Mouse (Mus musculus) adipocyte (in vitro differentiated cells): Measurements from ENCODE around the gene Tmem132c.

ENCODE experiments used
- DNase-seq: peaks from one replicate; pipeline ENCODE4 v3.0.0-alpha.2; 2016; ENCODE audit warnings: low spot score

The Tmem132c gene

DNA sequence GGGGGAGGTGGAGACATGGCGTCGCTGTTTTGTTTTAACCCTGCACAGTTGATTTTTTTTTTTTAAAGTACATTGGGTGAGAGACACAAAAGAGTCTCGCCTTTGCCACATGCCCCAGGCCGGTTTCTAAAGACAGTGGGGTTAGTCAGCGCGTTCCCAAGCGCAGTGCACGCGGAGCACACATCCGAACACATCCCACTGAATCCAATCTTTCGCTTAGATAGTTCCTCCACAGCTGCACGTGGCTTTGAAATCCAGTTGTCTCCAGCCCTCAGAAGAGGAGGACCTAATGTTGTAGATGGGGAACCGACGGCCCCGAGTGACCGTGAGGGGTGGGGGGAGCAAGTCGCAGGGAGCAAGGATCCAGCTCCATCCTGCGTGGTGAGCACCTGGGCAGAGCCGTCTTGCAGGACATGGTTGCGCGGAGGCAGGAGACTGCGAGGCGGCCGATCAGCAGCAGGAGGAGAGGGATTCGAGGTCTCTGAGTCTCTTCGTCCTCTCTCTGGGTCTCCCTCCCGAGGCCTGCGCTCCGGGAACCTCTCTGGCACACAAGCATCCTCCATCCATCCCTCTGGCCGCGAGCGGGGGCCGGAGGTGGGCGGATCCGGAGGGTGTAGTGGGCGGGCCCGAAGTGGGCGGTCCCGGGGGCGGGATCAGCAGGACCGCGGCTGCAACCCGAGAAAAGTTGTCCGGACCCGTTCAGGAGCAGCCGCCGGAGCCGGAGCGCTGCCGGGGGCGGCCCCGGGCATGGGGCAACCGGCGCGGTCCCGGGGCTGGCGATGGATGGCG is at the start of gene Tmem132c:
Gene Tmem132c, plus strand, starts transcription at position 673 of the 789 bp plus-strand sequence.
- DNase-seq: no peak

DNA sequence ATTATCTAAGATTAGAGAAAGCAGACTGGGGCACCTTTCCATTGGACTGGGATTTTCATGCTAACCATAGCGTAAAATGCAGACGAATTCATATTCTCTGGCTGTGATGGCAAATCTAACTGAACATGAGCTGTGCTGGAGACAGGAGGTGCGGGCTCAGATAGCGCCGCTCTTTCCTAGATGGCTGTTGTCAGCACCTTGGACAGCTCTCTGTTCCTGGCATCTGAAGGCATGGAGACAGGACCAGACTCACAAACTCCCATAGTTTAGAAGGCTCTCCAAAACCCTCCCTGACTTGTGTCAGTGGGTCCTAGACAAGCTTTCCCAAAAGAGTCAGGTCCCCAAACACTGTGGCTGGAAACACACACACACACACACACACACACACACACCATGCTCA is 49.7 kb upstream of the Tmem132c start:
- no peak for DNase-seq

DNA sequence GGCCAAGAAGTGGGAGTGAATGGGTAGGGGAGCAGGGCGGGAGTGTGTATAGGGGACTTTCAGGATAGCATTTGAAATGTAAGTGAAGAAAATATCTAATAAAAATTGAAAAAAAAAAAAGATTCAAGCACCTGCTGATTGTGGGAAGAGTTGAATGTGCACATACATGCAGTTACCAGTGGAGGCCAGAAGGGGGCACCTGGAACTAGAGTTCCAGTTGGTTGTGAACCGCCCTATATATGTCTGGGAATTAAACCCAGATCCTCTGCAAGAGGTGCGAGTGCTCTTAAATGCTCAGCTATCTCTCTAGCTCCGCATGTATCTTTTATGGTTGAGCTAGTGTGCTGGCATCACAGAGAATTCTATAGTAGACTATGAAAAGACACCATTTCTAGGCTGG is 42.8 kb upstream of the Tmem132c start:
- DNase-seq: no peak

DNA sequence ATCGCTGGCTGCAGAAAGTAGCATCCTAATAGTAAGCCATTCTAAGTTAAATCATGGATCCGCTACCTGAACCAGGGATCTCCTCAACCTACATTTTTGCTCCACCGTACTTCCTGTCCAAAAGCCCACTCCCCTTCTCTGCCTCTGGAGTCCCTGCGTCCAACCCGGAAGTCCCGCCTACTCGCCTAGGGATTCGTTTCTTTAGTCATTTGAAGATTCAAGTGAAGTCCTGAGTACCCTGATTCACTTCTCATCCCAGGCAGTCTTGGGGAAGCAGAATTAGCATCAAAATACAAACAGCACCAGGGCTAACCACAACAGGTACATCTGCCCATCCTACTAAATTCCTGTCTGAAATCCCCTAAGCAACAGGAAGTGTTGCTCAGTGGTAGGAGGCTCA is 36.7 kb upstream of the Tmem132c start:
- no peak for DNase-seq

DNA sequence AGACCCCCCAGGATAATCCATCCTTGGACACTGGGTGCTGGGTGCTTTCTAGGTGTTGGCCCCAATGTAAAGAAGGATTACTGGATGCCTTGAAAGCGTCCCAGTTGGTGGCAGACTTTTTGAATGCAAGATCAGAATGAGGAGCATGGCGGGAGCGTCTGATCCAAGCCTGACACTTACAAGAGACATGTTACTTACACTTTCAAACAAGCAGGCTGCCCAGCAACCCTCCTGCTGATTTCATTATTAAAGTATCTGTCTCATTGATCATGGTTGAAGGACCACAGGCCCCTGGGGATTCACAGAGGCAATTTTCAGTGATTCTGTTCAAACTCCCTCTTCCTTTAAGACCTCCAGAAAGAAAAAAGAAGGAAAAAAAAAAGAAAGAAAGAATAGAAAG is 25.2 kb upstream of the Tmem132c start:
- no peak for DNase-seq

DNA sequence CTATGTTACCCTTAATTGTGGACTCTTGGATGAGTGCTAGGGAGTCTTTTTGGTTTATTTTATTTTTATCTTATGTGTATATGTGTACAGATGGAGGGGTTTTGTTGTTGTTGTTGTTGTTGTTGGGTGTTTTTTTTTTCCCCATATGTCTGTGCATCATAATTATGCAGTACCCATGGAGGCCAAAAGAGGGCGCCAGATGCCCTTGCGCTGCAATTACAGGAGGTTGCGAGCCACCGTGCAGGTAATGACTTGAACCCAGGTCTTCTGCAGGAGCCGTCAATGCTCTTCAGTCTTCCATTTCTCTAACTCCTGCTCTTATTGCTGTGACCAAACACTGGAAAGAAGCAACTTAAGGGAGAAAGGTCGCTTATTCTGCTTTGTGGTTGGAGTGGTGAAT is 23.9 kb upstream of the Tmem132c start:
- DNase-seq: no peak

DNA sequence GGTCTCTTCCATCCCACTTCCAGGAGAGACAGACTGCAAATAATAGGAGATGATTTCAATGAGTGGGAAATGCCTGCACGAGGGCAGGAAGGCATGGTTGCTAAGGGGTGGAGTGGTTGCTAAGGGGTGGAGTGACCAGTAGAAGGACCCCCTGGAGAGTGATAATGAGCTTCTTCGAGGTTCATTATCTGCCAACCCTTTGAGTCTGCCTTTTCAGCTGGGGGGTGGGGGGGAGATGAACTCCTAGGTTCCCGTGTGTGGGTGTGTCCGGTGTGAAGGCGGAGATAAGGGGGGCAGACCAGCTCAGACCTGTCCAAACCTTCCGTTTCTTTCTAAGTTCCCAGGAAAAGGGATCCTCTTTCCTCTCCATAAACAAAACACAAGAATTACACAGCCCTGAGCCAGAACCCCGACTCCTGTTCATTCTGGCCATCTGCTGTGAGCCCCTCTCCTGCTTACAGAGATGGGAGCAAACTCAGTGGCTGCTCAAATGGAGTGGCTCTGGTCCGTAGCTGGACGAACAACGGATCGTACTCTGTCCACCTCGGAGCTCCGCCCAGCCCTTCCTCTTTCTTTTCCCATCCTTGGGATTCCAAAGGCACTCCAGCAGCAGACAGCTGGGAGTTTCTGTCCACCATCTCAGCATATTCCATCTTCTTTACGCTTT is 13.5 kb upstream of the Tmem132c start:
- DNase-seq: no peak

DNA sequence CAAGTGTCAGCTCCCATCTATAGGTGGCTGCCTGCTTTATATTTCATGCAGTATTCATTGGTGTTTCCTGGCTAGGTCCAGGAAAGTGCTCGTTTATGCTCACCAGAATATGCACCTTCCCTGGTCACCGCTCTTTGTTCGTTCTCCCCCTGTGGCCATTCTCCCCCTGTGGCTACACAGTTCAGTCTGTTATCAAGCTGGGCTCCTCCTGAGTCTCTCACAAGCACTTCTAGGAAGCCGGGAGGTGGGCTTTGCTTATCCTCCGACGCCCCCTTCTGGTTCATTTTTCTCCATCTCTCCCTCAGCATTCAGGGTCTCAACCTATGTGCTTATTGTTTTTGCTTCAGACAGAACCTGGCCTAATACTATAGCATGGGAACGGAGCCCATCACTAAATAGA is 6.9 kb upstream of the Tmem132c start:
- DNase-seq: no peak

DNA sequence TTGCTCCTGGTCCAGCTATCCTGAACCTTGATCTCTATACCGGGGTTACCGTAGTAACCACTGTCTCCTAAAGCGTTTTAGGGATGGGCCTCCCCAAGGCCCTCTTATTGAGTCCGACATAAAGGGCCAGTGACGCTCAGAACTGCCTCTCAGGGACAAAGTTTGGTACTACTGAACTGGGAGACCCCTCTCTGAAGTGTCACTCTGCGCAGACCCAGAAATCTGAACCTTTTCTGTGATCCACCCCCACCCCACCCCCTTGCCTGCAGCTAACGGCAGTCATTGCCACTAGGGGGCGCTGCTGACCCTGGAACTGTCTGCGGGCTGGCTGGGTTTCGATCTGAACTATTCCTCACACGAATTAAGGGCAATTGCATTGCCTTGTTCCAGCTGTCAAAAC is 6.4 kb upstream of the Tmem132c start:
- no peak for DNase-seq

DNA sequence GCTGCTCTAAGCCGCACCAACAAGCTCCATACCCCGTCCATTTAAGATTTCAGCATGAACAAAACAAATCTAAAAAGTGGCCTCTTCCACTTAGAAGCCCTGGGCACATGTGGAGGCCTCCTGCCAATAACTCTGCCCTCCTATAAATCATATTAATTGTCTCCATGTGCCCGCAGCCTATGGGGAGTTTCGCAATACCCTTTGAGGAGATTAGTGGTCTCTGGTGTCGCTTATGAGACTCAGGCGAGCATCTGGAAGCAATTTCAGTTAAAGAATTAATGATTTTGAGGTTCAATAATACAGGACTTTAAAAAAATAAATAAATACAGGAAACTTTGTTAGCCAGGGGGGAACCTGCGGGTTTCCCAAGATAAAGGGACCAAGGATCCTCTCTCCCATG is 1.9 kb upstream of the Tmem132c start:
- DNase-seq: no peak

DNA sequence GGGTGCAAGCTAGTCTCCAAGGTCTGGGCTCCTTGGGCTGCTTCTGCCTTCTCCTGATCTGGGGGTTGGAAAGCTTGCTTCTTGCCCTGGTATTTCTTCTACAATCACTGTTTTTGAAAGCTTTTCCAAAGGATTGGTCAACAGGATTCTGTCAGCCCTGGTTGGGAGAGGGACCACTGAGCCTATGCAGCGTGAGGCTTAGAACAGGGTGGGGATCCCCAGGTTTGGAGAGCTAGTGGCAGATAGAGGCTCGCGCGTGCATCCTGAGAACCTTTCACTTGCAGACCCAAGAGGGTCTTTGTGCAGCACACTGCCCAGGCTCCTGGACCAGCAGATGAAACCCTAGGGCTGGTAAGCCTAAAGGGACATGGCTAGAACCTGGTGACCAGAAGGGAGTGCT is 962 bp upstream of the Tmem132c start:
- no peak for DNase-seq

DNA sequence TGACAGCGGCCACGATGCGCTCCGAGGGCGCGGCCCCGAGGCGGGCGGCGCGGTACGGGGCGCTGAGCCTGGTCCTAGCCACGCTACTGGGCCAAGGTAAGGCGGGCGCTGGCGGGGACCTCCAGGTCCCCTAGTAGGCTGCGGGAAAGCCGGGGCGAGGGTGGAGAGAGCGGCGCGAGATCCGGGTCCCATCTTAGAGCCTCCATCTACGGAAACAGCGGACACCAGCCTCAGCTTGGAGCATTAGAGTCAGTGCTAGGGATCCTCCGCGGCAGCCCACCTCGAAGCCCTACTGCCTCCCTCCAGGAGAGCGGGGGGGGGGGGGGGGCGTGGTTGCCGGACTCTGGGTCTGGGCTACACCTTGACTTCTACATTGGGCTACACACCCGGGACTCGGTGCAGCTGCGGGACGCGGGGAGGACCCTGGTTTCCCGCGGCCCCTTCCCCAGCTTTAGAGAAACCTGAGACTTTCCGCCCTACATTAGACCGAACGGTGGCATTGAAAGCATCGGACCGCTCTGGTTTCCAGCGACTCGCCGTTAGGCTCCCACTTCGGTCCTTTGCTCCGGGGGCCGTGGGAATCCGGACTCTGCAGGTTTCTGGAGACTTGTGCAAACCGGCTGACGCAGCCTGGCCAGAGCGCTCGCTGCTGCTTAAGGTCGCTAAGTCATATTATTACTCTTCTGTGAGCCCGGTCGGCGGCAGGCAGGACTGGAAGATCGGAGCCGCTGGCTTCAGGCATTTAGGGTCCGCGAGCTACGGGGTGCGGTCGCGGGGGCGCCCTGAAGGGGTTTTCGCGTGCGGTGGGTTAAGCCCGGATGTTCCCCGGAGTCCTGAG is 536 bp downstream of the Tmem132c start:
- DNase-seq: no peak

DNA sequence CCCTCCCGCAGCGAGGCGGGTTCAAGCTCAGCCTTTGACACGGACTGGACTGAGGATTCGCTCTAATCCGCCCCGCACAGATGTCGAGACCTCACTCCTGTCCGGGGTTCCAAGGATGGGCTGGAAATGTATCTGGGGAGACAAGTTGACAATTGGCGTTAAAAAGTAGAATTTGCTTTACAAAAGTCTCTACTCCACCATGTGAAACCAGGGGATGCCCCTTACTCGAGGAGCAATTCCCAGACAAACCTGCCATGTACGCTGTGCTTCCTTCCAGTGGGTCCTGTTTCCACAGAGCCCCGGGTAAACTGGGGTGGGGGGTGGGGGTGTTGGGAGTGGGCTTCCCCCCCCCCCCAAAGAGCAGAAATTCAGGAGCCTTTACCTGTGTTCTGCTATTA is 1.2 kb downstream of the Tmem132c start:
- no peak for DNase-seq

DNA sequence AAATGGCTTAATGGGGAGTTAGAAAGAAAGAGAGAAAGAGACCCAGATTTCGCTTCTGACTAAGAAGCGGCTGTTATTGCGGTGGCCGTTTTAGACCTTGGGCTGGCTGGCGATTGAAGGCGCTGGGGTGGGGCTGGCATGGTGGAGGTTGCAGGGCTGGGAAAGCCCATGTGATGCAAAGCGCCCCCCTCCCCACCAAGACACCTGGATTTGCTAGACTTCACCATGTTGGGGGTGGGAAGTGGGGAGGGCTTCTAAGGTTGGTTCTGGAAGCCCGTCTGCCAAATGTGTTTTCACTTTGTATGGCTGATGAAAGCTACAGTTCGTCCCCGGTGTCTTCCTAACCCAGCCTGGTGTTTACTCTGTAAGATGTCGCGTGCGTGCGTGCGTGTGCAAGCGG is 1.6 kb downstream of the Tmem132c start:
- DNase-seq: no peak

DNA sequence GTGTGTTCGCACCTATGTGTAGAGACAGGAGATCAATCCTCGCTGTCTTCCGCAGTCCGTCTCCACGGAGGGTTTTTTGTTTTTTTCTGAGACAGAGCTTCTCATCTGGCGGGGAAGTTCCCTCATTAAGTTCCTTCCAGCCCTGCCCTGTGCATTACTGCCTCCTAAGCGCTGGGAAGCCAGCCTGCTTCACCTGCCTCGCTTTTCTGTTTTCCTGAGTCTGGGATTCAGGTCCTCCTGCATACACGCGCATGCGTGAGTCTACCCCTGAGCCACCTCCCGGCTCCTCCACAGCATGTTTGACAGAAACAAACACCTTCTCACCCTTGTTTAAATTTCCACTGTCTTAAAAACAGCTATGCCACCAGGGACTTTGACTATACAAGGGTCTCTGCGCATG is 2.0 kb downstream of the Tmem132c start:
- no peak for DNase-seq

DNA sequence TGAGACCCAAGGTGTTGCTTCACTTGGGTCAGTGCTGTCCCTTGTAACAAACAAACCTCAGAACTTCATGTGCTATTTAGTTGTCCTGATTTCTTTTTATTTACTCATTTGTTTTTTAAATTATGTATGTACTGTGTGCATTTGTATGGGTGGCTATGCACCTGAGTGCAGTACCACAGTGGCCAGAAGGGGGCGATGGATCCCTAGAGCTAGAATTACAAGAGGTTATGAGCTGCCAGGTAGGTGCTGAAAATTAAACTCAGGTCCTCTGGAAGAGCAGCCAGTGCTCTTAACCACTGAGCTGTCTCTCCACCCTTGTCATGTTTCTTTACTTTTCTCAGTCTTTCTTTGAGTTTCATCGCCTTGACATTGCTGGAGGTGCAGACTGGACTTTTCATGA is 11.7 kb downstream of the Tmem132c start:
- no peak for DNase-seq

DNA sequence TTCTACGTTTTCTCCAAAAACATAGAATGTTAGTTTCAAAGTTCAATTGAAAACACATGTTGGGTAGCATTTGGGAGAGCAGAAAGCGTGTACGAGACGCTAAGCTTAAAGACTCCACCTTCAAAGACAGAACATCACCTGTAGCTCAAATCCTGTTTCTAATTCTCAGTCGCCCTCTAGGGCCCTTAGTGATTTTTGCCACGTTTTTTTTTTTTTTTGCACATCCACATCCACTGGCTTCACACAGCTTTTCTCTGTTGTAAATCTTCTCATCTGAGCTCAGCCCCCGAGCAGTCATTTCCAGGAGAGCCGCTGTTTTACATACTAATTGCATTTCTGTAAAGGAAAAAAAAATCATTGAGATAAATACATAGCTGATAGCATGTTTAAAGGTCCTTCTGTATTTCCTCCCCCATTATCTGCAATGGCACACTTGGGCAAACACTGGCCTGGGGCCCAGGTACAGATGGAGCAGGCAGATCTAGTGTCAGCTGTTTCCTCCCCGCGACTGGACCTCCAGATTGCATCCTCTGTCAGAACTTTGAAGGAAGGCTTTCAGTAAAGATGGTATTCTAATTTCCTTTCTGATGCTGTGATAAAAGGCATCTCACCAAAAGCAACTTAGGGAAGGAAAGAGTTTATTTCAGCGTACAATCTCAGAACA is 15.5 kb downstream of the Tmem132c start:
- no peak for DNase-seq

DNA sequence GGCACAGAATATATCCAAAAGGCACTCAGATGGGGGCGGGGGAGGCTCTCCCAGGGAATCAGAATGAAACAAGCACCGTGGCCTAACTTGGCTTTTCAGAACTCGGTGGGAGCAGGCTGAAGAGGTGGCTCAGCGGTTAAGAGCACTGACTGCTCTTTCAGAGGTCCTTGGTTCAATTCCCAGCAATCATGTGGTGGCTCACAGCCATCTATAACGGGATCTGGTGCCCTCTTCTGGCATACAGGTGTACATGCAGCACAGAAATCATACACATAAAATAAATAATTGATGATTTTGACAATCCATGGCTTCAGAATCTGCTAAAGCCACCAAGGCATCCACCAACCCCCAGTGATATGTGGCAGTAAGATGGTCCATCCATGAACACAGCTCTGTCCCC is 20.5 kb downstream of the Tmem132c start:
- DNase-seq: no peak

DNA sequence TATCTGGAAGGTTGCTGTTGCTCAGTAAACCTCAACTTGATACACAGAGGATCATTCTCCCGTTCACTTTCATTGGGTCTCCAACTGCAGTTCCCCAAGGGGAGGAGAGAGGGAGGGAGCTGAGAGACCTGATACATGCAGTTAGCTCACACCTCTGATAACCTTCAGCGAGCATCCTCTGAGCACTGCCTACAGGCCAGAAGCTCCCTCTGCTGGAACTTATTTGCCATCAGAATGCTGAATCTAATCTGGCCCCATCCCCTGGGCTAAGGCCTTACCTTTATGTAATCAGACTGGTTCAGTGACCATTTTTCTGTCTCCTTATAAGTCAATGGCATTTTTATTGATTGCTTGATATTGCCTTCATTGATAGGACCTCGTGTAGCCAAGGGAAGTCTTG is 29.5 kb downstream of the Tmem132c start:
- no peak for DNase-seq

DNA sequence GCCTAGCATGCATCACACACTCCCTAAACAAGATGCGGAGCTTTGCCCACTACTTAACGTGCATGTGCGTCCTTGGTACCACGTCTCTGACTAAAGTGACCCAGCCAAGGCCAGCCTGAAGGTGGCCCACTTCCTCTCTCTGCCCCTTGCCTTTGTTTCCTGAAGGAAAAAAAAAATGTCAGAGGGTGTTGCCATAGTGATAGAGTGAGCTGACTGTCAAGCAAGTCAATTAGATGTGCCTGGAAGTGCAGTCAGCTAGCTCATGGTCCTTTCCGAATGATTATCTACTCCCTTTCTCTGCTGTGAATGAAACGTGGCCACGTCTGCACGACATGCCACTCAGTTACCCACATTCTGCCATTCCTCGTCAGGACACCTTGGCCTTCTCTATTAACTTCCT is 37.9 kb downstream of the Tmem132c start:
- no peak for DNase-seq

DNA sequence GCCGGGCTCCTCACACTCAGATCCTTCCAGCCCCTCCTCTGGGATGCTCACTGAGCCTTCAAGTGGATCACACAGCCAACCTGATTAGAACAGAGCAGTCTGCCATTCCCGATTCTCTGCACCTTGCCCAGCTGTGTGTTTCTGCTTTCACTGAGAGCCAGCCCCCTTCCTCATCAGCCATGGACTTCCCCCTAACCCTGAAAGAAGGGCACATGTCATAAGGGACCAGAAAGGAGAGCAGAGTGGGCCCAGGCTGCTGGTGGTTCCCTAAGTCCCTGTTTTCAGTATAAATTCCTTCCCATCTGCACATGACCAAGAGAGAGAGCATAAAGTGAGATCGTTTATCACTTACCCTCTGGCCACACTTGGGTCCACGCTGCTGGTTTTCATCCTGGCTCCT is 39.6 kb downstream of the Tmem132c start:
- no peak for DNase-seq

DNA sequence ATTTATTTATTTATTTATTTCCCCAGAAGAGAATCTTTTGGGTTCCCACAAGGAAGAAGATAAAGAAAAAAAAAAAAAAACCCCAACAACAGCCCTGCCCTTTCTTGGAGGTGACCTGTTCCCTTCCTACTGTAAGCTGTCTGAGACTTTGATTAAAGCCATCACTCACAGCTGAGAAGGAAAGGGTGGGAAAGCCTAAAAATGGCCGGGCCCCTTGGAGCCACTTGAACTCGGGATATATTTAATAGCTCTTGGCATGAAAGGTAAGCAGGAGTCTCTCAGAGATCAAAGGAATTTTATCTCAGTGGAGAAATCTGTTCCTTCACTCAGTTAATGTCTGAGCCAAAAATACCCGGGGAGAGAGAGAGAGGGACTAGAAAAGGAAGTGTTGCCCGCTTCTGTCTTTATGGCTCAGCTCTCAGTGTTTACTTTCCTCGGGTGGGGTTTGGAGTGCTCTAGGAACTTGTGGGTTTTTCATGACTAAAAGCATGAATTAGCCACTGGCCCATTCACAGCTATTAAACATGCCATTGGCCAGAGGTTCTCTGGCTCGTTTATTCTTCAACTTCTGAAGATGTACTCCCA is 41.0 kb downstream of the Tmem132c start:
- DNase-seq: no peak
